ENCODE assay signal across 24 mouse cellular contexts in the genomic region with DNA sequence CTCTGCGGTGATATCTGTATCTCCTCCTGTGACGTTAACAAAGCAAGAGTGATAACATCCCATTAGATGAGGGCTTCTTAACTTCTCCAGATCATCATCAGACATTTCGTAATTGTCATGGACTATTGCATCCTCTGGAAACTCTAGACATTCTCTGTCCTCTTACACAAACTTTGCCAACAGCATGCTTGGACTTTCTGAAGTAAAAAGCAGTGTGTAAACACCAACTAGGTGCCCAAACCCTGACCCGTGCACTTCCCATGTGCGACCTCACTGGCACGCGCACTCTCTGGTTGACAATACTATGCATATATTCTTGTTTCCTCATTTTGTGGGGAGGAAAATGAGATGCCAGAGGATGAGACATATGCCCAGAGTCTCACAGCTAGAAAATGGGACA. TPM values are rescaled to one million over a fixed set of nuclear protein-coding genes. Genes with fewer than 3 reads are reported as not detected.
DNase-seq lines count a peak whose midpoint lies in the region; ATAC-seq and TF ChIP-seq lines count a peak whose summit lies in the region.
"Had no signal": no experiment of that assay in that cellular context is flagged by ENCODE, and none has a peak within 500 bp of the region (broad histone marks: within the 10 kb centered on the region; RNA-seq: fewer than 3 reads in every experiment).

No protein-coding gene starts in this region.

- no peak overlapping the region for H3K4me3 ChIP-seq in liver, postnatal 0 days (ENCODE audit: low read depth, low read length)
- H3K4me3 ChIP-seq: forebrain, embryonic 10.5 days; forebrain, embryonic 13.5 days; heart, adult 2 months; heart, embryonic 10.5 days; heart, embryonic 13.5 days; hindbrain, embryonic 15.5 days had no signal

- ATAC-seq in liver, postnatal 0 days = 0 out of 2 replicates have a peak, but pooled peaks have one; percentile 23
- peak; percentile 66 for ATAC-seq in megakaryocyte, adult 5-6 weeks (ENCODE audit: poor library complexity, severe bottlenecking)
- ATAC-seq: CD4-positive, CD25-positive, alpha-beta regulatory T cell, adult 4 months; forebrain, embryonic 13.5 days; forebrain, embryonic 16.5 days had no signal

- no peak for TF ChIP-seq EP300 in liver, postnatal 0 days (IDR thresholded peaks at IDR 0.05; ENCODE audit: low read depth)

- TF ChIP-seq CTCF in liver, postnatal 0 days (IDR thresholded peaks at IDR 0.05; ENCODE audit: low read depth) = no peak

- no peak overlapping the region for H3K27ac ChIP-seq in liver, postnatal 0 days (ENCODE audit: low read depth)
- H3K27ac ChIP-seq: forebrain, embryonic 10.5 days; forebrain, embryonic 13.5 days; heart, adult 2 months; heart, embryonic 10.5 days; heart, embryonic 13.5 days; hindbrain, embryonic 15.5 days had no signal

- H3K4me2 ChIP-seq in liver, postnatal 0 days (ENCODE audit: low read depth, low read length) = no peak overlapping the region
- H3K4me2 ChIP-seq: forebrain, embryonic 13.5 days; heart, embryonic 13.5 days; hindbrain, embryonic 15.5 days had no signal

- no peaks in the 10 kb centered on the region for H3K9me3 ChIP-seq in liver, postnatal 0 days (ENCODE audit: low read length)
- H3K9me3 ChIP-seq: forebrain, embryonic 10.5 days; forebrain, embryonic 13.5 days; heart, embryonic 10.5 days; heart, embryonic 13.5 days; hindbrain, embryonic 15.5 days had no signal

- 72% methylated on average over 7 of the region's 7 CpGs for WGBS in liver, postnatal 0 days (ENCODE audit: insufficient replicate concordance)

- no peaks in the 10 kb centered on the region for H3K36me3 ChIP-seq in liver, postnatal 0 days (replicated peaks; ENCODE audit: insufficient read depth, low read length)
- H3K36me3 ChIP-seq: forebrain, embryonic 10.5 days; heart, embryonic 10.5 days; heart, embryonic 13.5 days; hindbrain, embryonic 15.5 days had no signal

- no peaks in the 10 kb centered on the region for H3K4me1 ChIP-seq in liver, postnatal 0 days (ENCODE audit: insufficient read depth)
- H3K4me1 ChIP-seq: forebrain, embryonic 13.5 days; hindbrain, embryonic 15.5 days had no signal

- no peaks in the 10 kb centered on the region for H3K27me3 ChIP-seq in liver, postnatal 0 days (ENCODE audit: insufficient read depth, low read length)
- H3K27me3 ChIP-seq: forebrain, embryonic 13.5 days; heart, embryonic 13.5 days; hindbrain, embryonic 15.5 days had no signal

- no peak overlapping the region for H3K9ac ChIP-seq in liver, postnatal 0 days (replicated peaks)
- H3K9ac ChIP-seq: forebrain, embryonic 13.5 days; heart, embryonic 13.5 days; hindbrain, embryonic 15.5 days had no signal

- no peak for DNase-seq in liver, postnatal 0 days
- no peak for DNase-seq in liver
- peak; percentile 18 for DNase-seq in lung, postnatal 36 days
- DNase-seq in lung, postnatal 25 days (ENCODE audit: low spot score) = no peak
- no peak for DNase-seq in right cerebral cortex, adult 18-20 months
- DNase-seq: adrenal gland, adult 8-10 months; adrenal gland, postnatal 25 days; cerebellum, adult 18-20 months; cerebellum, adult 9-10 months; cerebellum, postnatal 14 days; gastrocnemius, postnatal 10 days; gastrocnemius, postnatal 36 days; heart, adult 2 months; heart, postnatal 14 days; heart, postnatal 4 days had no signal

RNA-seq across cellular contexts. Expression of gene Ptgfr, which starts 8.9 kb away (rescaled TPM):
- polyA plus RNA-seq in liver, postnatal 0 days (2015; fragmentation: Nextera tagmentation; extraction: Ambion mirVana) = not detected in 2 replicates
- total RNA-seq in megakaryocyte, adult 5-6 weeks (2015) = not detected in 2 replicates
- total RNA-seq in megakaryocyte, adult 5-6 weeks (2017) = 0.12 and 0.18 TPM in 2 replicates
- total RNA-seq: adrenal gland, postnatal 25 days; MEL had no signal
- polyA plus RNA-seq: CD4-positive, CD25-positive, alpha-beta regulatory T cell, adult 4 months had no signal
